Comparison of ENCODE assay signal across 12 mouse cellular contexts in the genomic region with DNA sequence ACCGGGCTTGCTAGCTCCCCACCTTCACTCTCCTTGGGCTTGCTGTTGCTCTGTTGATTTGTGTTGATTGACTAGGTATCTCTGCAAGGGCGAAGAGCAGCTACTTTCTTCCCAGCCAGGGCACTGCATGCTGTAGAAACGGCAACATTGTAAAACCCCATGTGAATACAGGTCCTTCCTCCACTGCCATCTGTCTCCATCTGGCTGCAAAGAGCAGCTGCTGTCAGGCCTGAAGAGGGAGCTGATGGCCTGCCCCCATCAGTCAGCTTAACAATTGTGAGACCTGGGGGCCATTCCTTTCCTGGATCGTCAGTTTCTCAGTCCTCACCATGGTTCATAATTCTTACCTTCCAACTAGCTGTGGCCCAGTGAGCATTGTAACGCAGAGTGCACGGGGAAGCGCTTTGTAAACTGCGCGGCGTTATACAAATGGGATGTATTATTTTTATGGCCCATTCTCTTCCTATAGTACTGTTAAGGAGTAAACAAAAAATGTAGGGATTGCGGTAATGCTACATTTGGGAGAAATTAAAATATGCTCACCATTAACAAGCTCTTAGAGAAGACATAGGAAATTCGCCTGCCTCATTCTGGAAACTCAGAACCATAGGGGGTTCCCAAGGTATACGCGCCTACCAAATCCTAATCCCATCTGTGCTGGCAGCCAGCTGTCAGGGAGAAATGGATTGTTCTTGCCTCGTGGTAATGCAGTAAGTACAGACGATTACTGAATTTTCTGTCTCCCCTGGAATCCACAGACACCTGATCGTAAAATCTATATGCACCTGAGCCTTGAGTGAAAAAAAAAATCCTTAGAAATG. TPM values are rescaled to one million over a fixed set of nuclear protein-coding genes. Genes with fewer than 3 reads are reported as not detected.
DNase-seq lines count a peak whose midpoint lies in the region; ATAC-seq and TF ChIP-seq lines count a peak whose summit lies in the region.
"Had no signal": no experiment of that assay in that cellular context is flagged by ENCODE, and none has a peak within 500 bp of the region (broad histone marks: within the 10 kb centered on the region; RNA-seq: fewer than 3 reads in every experiment).

No protein-coding gene starts in this region.

- H3K9me3 ChIP-seq in embryonic facial prominence, embryonic 14.5 days (ENCODE audit: control insufficient read depth, low read length): no peaks in the 10 kb centered on the region
- no peaks in the 10 kb centered on the region for H3K9me3 ChIP-seq in embryonic facial prominence, embryonic 10.5 days
- H3K9me3 ChIP-seq in limb, embryonic 14.5 days (ENCODE audit: control insufficient read depth, low read length): no peaks in the 10 kb centered on the region
- H3K9me3 ChIP-seq in limb, embryonic 10.5 days (replicated peaks): no peaks in the 10 kb centered on the region
- no peaks in the 10 kb centered on the region for H3K9me3 ChIP-seq in hindbrain, embryonic 12.5 days (replicated peaks)
- H3K9me3 ChIP-seq in neural tube, embryonic 13.5 days: no peaks in the 10 kb centered on the region

- H3K27me3 ChIP-seq in embryonic facial prominence, embryonic 14.5 days (replicated peaks; ENCODE audit: control insufficient read depth, insufficient read depth, low read length): no peaks in the 10 kb centered on the region
- 0 out of 2 replicates have a peak, but pooled peaks cover 4% of the 10 kb centered on the region for H3K27me3 ChIP-seq in embryonic facial prominence, embryonic 10.5 days (replicated peaks; ENCODE audit: low read depth, poor library complexity, severe bottlenecking)
- H3K27me3 ChIP-seq in limb, embryonic 14.5 days (ENCODE audit: control insufficient read depth, insufficient read depth, low read length): no peaks in the 10 kb centered on the region
- H3K27me3 ChIP-seq in limb, embryonic 10.5 days (ENCODE audit: low read depth, poor library complexity, severe bottlenecking): no peaks in the 10 kb centered on the region
- no peaks in the 10 kb centered on the region for H3K27me3 ChIP-seq in hindbrain, embryonic 12.5 days
- H3K27me3 ChIP-seq in neural tube, embryonic 13.5 days: no peaks in the 10 kb centered on the region
- H3K27me3 ChIP-seq: Patski had no signal

- no peak overlapping the region for H3K27ac ChIP-seq in embryonic facial prominence, embryonic 14.5 days (replicated peaks; ENCODE audit: low read depth, low read length)
- H3K27ac ChIP-seq in embryonic facial prominence, embryonic 10.5 days (replicated peaks): no peak overlapping the region
- H3K27ac ChIP-seq in limb, embryonic 14.5 days (replicated peaks; ENCODE audit: low read depth, low read length): no peak overlapping the region
- no peak overlapping the region for H3K27ac ChIP-seq in limb, embryonic 10.5 days
- H3K27ac ChIP-seq in hindbrain, embryonic 12.5 days: peak overlapping the region; percentile 40; the same call in 1 of the 2 replicates
- H3K27ac ChIP-seq in neural tube, embryonic 13.5 days (replicated peaks): peak overlapping the region; percentile 55

- H3K4me2 ChIP-seq in embryonic facial prominence, embryonic 14.5 days (ENCODE audit: low read depth, low read length): no peak overlapping the region
- no peak overlapping the region for H3K4me2 ChIP-seq in limb, embryonic 14.5 days (replicated peaks; ENCODE audit: low read depth, low read length, severe bottlenecking)
- no peak overlapping the region for H3K4me2 ChIP-seq in hindbrain, embryonic 12.5 days (replicated peaks)
- no peak overlapping the region for H3K4me2 ChIP-seq in neural tube, embryonic 13.5 days

- H3K4me3 ChIP-seq in embryonic facial prominence, embryonic 14.5 days (ENCODE audit: low read depth, low read length): no peak overlapping the region
- H3K4me3 ChIP-seq in embryonic facial prominence, embryonic 10.5 days: no peak overlapping the region
- H3K4me3 ChIP-seq in limb, embryonic 14.5 days (replicated peaks; ENCODE audit: low read length): no peak overlapping the region
- no peak overlapping the region for H3K4me3 ChIP-seq in limb, embryonic 10.5 days
- H3K4me3 ChIP-seq in hindbrain, embryonic 12.5 days: no peak overlapping the region
- H3K4me3 ChIP-seq in neural tube, embryonic 13.5 days: no peak overlapping the region

- TF ChIP-seq POLR2A in limb, embryonic 14.5 days (IDR thresholded peaks at IDR 0.05; ENCODE audit: borderline replicate concordance, extremely low read depth, insufficient read depth, insufficient read length): no peak

- WGBS in embryonic facial prominence, embryonic 14.5 days: 74% methylated on average over 17 of the region's 17 CpGs
- 83% methylated on average over 17 of the region's 17 CpGs for WGBS in embryonic facial prominence, embryonic 10.5 days
- WGBS in limb, embryonic 14.5 days: 58% methylated on average over 17 of the region's 17 CpGs
- WGBS in limb, embryonic 10.5 days: 79% methylated on average over 17 of the region's 17 CpGs
- 66% methylated on average over 17 of the region's 17 CpGs for WGBS in hindbrain, embryonic 12.5 days
- WGBS in neural tube, embryonic 13.5 days: 38% methylated on average over 17 of the region's 17 CpGs

- no peaks in the 10 kb centered on the region for H3K36me3 ChIP-seq in embryonic facial prominence, embryonic 14.5 days (ENCODE audit: control insufficient read depth, insufficient read depth, low read length)
- no peaks in the 10 kb centered on the region for H3K36me3 ChIP-seq in embryonic facial prominence, embryonic 10.5 days (replicated peaks)
- H3K36me3 ChIP-seq in limb, embryonic 14.5 days (ENCODE audit: control insufficient read depth, insufficient read depth, low read length): no peaks in the 10 kb centered on the region
- no peaks in the 10 kb centered on the region for H3K36me3 ChIP-seq in limb, embryonic 10.5 days
- no peaks in the 10 kb centered on the region for H3K36me3 ChIP-seq in hindbrain, embryonic 12.5 days
- H3K36me3 ChIP-seq in neural tube, embryonic 13.5 days: no peaks in the 10 kb centered on the region

- no peaks in the 10 kb centered on the region for H3K4me1 ChIP-seq in embryonic facial prominence, embryonic 14.5 days (ENCODE audit: control insufficient read depth, insufficient read depth, low read length)
- H3K4me1 ChIP-seq in embryonic facial prominence, embryonic 10.5 days: peaks cover 24% of the 10 kb centered on the region
- no peaks in the 10 kb centered on the region; the same call in 1 of the 2 replicates for H3K4me1 ChIP-seq in limb, embryonic 14.5 days (ENCODE audit: control insufficient read depth, insufficient read depth, low read length)
- peaks cover 22% of the 10 kb centered on the region for H3K4me1 ChIP-seq in limb, embryonic 10.5 days
- peaks cover 12% of the 10 kb centered on the region for H3K4me1 ChIP-seq in hindbrain, embryonic 12.5 days
- peaks cover 29% of the 10 kb centered on the region for H3K4me1 ChIP-seq in neural tube, embryonic 13.5 days (replicated peaks)

- peak; percentile 41; the same call in 1 of the 2 replicates for ATAC-seq in embryonic facial prominence, embryonic 14.5 days (ENCODE audit: low read depth)
- peak; percentile 71; the same call in 1 of the 2 replicates for ATAC-seq in limb, embryonic 14.5 days (ENCODE audit: low FRiP score, low read depth)
- ATAC-seq in hindbrain, embryonic 12.5 days (ENCODE audit: low FRiP score): no peak
- peak; percentile 76 for ATAC-seq in neural tube, embryonic 13.5 days (ENCODE audit: low read depth)
- ATAC-seq: Patski had no signal

- peak; percentile 35 for DNase-seq in embryonic facial prominence, embryonic 14.5 days (ENCODE audit: low spot score)
- no peak for DNase-seq in embryonic facial prominence, embryonic 10.5 days (ENCODE audit: low spot score)
- no peak for DNase-seq in limb, embryonic 14.5 days (ENCODE audit: low spot score)
- no peak for DNase-seq in limb, embryonic 10.5 days (ENCODE audit: low spot score)
- DNase-seq in urinary bladder, postnatal 14 days (ENCODE audit: low spot score): no peak
- no peak for DNase-seq in spleen, postnatal 10 days (ENCODE audit: low spot score in 2 of 2)
- DNase-seq: cerebellum, adult 9-10 months; heart, postnatal 36 days had no signal

- no peak overlapping the region for H3K9ac ChIP-seq in embryonic facial prominence, embryonic 14.5 days (ENCODE audit: low read depth, low read length)
- H3K9ac ChIP-seq in limb, embryonic 14.5 days (ENCODE audit: low read depth, low read length, severe bottlenecking): no peak overlapping the region
- no peak overlapping the region for H3K9ac ChIP-seq in hindbrain, embryonic 12.5 days
- H3K9ac ChIP-seq in neural tube, embryonic 13.5 days: no peak overlapping the region

RNA-seq across cellular contexts. Expression of a gene that starts 40.7 kb away (rescaled TPM):
- 0.07 and 0.16 TPM in 2 replicates for polyA plus RNA-seq in embryonic facial prominence, embryonic 14.5 days (2014; fragmentation: Nextera tagmentation; extraction: Ambion mirVana)
- not detected in 2 replicates for polyA plus RNA-seq in embryonic facial prominence, embryonic 10.5 days (2016; fragmentation: Nextera tagmentation; extraction: Ambion mirVana)
- 0.08 TPM in 2 replicates for polyA plus RNA-seq in limb, embryonic 14.5 days (2012; rRNA removed)
- polyA plus RNA-seq in limb, embryonic 14.5 days (2014; fragmentation: Nextera tagmentation; extraction: Ambion mirVana): 0.08 TPM in 1 of 2 replicates, not detected in the other
- 0.06 TPM in 1 of 2 replicates, not detected in the other for polyA plus RNA-seq in limb, embryonic 10.5 days (2016; fragmentation: Nextera tagmentation; extraction: Ambion mirVana)
- polyA plus RNA-seq in hindbrain, embryonic 12.5 days (2016; fragmentation: Nextera tagmentation; extraction: Ambion mirVana): not detected in 2 replicates
- polyA plus RNA-seq in neural tube, embryonic 13.5 days (2015; fragmentation: Nextera tagmentation; extraction: Ambion mirVana): 0.29 TPM in 1 of 2 replicates, not detected in the other
- polyA plus RNA-seq: C2C12 had no signal

Comparison
In these comparisons a context has a peak if more than half of its experiments do, and no peak if none do; other contexts are left out.
1. H3K27ac ChIP-seq: peak in hindbrain, embryonic 12.5 days (single experiment) and neural tube, embryonic 13.5 days (single experiment); none in embryonic facial prominence, embryonic 14.5 days (single experiment), embryonic facial prominence, embryonic 10.5 days (single experiment), limb, embryonic 14.5 days (single experiment) and limb, embryonic 10.5 days (single experiment).